Mouse (Mus musculus) limb, embryonic 10.5 days (tissue): ENCODE measurements around the gene Gcnt1. TPM values are rescaled to one million over a fixed set of nuclear protein-coding genes. Genes with fewer than 3 reads are reported as not detected.
A peak's percentile ranks its signal among the peaks of the same experiment; 100 is the strongest.

Source experiments
- DNase-seq: peaks from one replicate; pipeline ENCODE4 v3.0.0-alpha.2; 2017; ENCODE audit warnings: low spot score
- H3K27ac ChIP-seq: fragments of 300-500 bp; sonication (generic); 2 replicates; pipeline ENCODE4 v1.5.1; 2016; ENCODE audit warnings: mild to moderate bottlenecking
- H3K27me3 ChIP-seq: fragments of 300-500 bp; sonication (generic); 2 replicates; pipeline ENCODE4 v1.6.1; 2016; ENCODE audit warnings: low read depth, mild to moderate bottlenecking; ENCODE audit not compliant: poor library complexity, severe bottlenecking
- H3K36me3 ChIP-seq: fragments of 300-500 bp; sonication (generic); 2 replicates; pipeline ENCODE4 v1.6.1; 2016; ENCODE audit warnings: mild to moderate bottlenecking, moderate library complexity
- H3K4me1 ChIP-seq: fragments of 300-500 bp; sonication (generic); 2 replicates; pipeline ENCODE4 v1.6.1; 2016
- H3K4me3 ChIP-seq: fragments of 300-500 bp; sonication (generic); 2 replicates; pipeline ENCODE4 v1.5.1; 2016; ENCODE audit warnings: mild to moderate bottlenecking, moderate library complexity
- H3K9me3 ChIP-seq: fragments of 300-500 bp; sonication (generic); replicated peaks from 2 replicates; pipeline ENCODE4 v1.6.1; 2016; ENCODE audit warnings: mild to moderate bottlenecking
- WGBS: fragments of 180-500 bp; shearing (Covaris S2); methylation state at CpG from one replicate; pipeline ENCODE4 v1.1.7; 2016; 5-methylcytosine and 5-hydroxymethylcytosine counted together
- polyA plus RNA-seq: library from polyadenylated mRNA; unstranded; fragments of >200 nt; fragmentation: Nextera tagmentation; extraction: Ambion mirVana; gene quantifications from 2 replicates; pipeline ENCODE4 v1.2.1, GENCODE M21; 2016

The Gcnt1 gene
- polyA plus RNA-seq, 1 experiment from 2014 or later = 2.7 TPM

DNA sequence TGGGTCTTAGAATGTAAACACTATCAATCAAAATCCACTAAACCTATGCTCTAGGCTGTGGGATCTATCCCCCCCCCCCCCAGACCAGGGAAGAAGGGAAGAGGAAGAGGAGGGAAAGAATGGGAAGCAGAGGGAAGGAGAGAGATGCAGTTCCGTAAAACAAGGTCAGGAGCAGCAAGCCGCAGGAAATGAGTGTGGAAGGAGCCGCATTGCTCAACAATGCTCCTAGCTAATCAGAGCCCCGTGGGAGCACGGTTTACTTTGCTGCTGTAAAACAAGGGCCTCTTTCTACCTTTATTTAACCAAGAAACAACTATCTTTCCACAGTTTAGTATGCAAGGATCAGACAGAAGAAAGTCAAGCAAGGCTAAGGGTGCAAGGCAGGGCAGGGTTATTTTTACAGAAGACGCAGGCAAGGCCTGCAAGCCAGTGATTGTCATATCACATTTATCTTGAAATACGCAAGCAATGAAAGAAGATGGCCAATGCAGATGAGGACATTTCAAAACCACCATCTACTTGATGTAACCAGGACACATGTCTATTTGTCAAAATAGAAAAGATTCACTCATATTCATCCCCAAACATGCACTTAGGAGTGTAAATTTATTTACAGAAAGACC lies 35.5 kb downstream of the Gcnt1 start:
- Histone ChIP-seq H3K36me3 (no peaks in the 10 kb centered on the region), H3K4me3 (no peak overlapping the region), H3K9me3 (no peaks in the 10 kb centered on the region), H3K4me1 (peaks cover 3% of the 10 kb centered on the region; the same call in 1 of the 2 replicates), H3K27ac (no peak overlapping the region; the same call in 1 of the 2 replicates), H3K27me3 (no peaks in the 10 kb centered on the region)
- 81% methylated on average over 7 of the region's 7 CpGs for WGBS
- no peak for DNase-seq

- Histone ChIP-seq H3K27ac (no peak overlapping the region; the same call in 1 of the 2 replicates), H3K27me3 (no peaks in the 10 kb centered on the region), H3K4me1 (peaks cover 3% of the 10 kb centered on the region; the same call in 1 of the 2 replicates), H3K9me3 (no peaks in the 10 kb centered on the region), H3K36me3 (no peaks in the 10 kb centered on the region), H3K4me3 (no peak overlapping the region)
- WGBS = 79% methylated on average over 7 of the region's 7 CpGs
- no peak for DNase-seq
Measured at GRCm38 (mm10) chr19:17336646-17337045, 36.0 kb downstream of the Gcnt1 start.

DNA sequence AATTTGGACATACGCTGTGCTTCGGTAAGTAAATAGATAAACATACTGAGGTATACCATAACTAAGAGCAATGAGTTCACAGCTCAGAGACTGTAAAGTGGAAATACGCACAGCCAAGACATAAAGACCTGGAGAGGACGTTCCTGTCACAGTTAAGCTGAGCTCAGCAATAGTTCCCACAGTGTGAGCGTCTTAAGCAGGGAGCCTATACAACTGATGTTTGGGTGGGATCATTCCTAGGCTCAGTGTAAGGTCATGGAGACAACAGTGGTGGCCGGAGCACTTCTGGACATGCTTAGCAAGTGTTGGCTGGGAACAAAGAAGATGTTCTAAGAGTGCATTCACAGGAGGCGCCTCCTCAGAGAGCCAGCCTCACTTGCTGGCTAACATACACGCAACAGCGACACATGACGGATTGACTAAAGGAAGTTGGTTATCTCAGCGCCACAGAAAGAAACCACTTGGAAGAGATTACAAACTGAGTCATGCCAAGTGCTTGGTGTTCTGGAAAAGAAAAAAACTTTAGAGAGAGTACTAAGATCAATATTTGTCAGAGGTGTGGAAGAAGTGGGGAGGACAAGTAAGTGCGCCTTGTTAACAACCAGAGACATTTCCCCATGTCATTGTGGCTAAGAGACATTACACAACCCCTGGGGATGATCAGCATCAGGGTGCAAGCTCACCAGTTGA lies 37.9 kb downstream of the Gcnt1 start:
- peaks cover 3% of the 10 kb centered on the region; the same call in 1 of the 2 replicates for H3K4me1 ChIP-seq
- H3K36me3 ChIP-seq = no peaks in the 10 kb centered on the region
- H3K27me3 ChIP-seq = no peaks in the 10 kb centered on the region
- H3K27ac ChIP-seq = no peak overlapping the region
- 91% methylated on average over 12 of the region's 12 CpGs for WGBS
- no peak for DNase-seq
- no peaks in the 10 kb centered on the region for H3K9me3 ChIP-seq
- H3K4me3 ChIP-seq = no peak overlapping the region

DNA sequence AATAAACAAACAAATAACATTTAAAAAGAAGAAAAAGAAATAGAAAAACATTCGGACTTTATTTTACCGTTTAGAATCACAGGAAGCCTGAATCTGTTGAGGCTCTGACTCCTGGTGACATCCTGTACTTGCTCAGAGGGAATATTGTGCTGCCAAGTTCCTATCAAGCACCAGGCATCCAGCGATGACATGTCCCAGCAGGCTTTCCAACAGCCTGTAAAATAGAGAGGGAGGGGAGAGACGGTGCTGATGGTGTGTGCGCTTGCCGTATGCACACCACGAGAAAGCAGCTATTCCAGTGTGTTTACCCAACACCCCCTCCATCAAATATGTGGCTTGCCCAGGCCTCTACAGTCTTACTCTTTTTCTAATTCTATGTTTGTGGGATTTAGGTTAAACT lies 39.6 kb downstream of the Gcnt1 start:
- no peak overlapping the region for H3K27ac ChIP-seq
- 81% methylated on average over 7 of the region's 7 CpGs for WGBS
- H3K9me3 ChIP-seq = no peaks in the 10 kb centered on the region
- H3K4me1 ChIP-seq = peaks cover 3% of the 10 kb centered on the region; the same call in 1 of the 2 replicates
- DNase-seq = no peak
- H3K27me3 ChIP-seq = no peaks in the 10 kb centered on the region
- no peak overlapping the region for H3K4me3 ChIP-seq
- no peaks in the 10 kb centered on the region for H3K36me3 ChIP-seq

GRCm38 (mm10) chr19:17328916-17329315 lies 43.7 kb downstream of the Gcnt1 start:
- Histone ChIP-seq H3K4me1 (peaks cover 1% of the 10 kb centered on the region; the same call in 1 of the 2 replicates), H3K9me3 (no peaks in the 10 kb centered on the region), H3K27ac (no peak overlapping the region), H3K4me3 (no peak overlapping the region), H3K27me3 (no peaks in the 10 kb centered on the region), H3K36me3 (no peaks in the 10 kb centered on the region)
- WGBS = 96% methylated on average over 10 of the region's 10 CpGs
- DNase-seq = no peak

- no peak for DNase-seq
- 93% methylated on average over 6 of the region's 6 CpGs for WGBS
- Histone ChIP-seq H3K36me3 (no peaks in the 10 kb centered on the region), H3K4me1 (peaks cover 5% of the 10 kb centered on the region; the same call in 1 of the 2 replicates), H3K27me3 (no peaks in the 10 kb centered on the region), H3K9me3 (no peaks in the 10 kb centered on the region), H3K27ac (no peak overlapping the region), H3K4me3 (no peak overlapping the region)
Measured at GRCm38 (mm10) chr19:17327881-17328404, 44.7 kb downstream of the Gcnt1 start.

DNA sequence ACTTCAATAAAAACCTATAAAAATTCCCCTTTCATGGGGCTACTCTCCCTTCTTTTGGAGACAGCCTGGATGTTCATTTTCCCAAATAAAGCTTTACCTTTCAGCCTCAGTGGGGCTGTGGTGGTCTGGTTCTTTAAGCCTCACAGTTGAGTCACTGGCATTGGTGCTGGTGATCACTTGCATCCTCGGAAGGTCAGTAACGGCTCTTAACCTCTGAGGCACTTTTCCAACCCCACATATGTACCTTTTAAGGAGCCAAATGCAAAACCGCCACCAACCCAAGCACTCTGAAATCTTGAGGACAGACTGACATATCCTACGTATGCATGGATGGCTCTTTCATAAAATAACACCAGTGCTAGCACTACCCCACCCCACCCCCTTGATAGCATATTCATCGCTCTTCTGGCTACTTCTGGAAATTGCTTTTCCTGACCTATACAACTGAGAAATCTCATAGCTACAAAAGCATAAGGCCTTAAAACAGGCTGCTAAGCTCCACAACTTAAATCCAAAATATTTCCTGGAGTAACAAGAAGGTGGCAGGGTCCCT lies 48.9 kb downstream of the Gcnt1 start:
- Histone ChIP-seq H3K36me3 (no peaks in the 10 kb centered on the region), H3K4me3 (no peak overlapping the region), H3K27me3 (no peaks in the 10 kb centered on the region), H3K27ac (no peak overlapping the region), H3K9me3 (no peaks in the 10 kb centered on the region), H3K4me1 (peaks cover 5% of the 10 kb centered on the region; the same call in 1 of the 2 replicates)
- 72% methylated on average over 5 of the region's 5 CpGs for WGBS
- DNase-seq = no peak

GRCm38 (mm10) chr19:17323006-17323688 lies 49.5 kb downstream of the Gcnt1 start:
- Histone ChIP-seq H3K36me3 (no peaks in the 10 kb centered on the region), H3K4me1 (peaks cover 5% of the 10 kb centered on the region; the same call in 1 of the 2 replicates), H3K4me3 (no peak overlapping the region), H3K27me3 (no peaks in the 10 kb centered on the region), H3K27ac (no peak overlapping the region), H3K9me3 (no peaks in the 10 kb centered on the region)
- 86% methylated on average over 11 of the region's 11 CpGs for WGBS
- DNase-seq = no peak

DNA sequence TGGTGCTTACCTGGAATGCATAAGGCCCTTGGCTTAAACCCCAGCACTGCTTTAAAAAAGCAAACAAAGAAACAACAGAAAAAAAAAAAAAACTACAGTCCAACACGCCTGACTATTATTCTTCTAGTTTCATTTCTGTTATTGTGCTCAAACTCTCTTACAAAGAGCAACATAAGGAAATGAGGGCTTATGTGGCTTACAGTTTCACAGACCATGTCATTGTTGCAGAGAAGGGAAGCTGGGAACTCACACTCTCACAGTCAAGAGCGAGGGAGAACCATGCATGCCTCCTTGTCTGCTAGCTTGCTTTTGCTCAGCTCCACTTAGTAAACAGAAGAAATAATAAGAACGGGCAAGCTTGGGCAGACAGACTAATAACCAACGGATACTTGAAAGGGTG lies 52.9 kb downstream of the Gcnt1 start:
- WGBS = 87% methylated on average over 4 of the region's 4 CpGs
- Histone ChIP-seq H3K27ac (no peak overlapping the region), H3K27me3 (no peaks in the 10 kb centered on the region), H3K9me3 (no peaks in the 10 kb centered on the region), H3K4me3 (no peak overlapping the region), H3K4me1 (peaks cover 5% of the 10 kb centered on the region; the same call in 1 of the 2 replicates), H3K36me3 (no peaks in the 10 kb centered on the region)
- DNase-seq = no peak

- no peaks in the 10 kb centered on the region for H3K27me3 ChIP-seq
- peak overlapping the region; percentile 26; the same call in 1 of the 2 replicates for H3K27ac ChIP-seq
- peaks cover 2% of the 10 kb centered on the region; the same call in 1 of the 2 replicates for H3K4me1 ChIP-seq
- no peak overlapping the region for H3K4me3 ChIP-seq
- no peaks in the 10 kb centered on the region for H3K9me3 ChIP-seq
- no peaks in the 10 kb centered on the region for H3K36me3 ChIP-seq
- 15% methylated on average over 3 of the region's 3 CpGs for WGBS
- no peak for DNase-seq
Measured at GRCm38 (mm10) chr19:17318733-17319132, 53.9 kb downstream of the Gcnt1 start.

DNA sequence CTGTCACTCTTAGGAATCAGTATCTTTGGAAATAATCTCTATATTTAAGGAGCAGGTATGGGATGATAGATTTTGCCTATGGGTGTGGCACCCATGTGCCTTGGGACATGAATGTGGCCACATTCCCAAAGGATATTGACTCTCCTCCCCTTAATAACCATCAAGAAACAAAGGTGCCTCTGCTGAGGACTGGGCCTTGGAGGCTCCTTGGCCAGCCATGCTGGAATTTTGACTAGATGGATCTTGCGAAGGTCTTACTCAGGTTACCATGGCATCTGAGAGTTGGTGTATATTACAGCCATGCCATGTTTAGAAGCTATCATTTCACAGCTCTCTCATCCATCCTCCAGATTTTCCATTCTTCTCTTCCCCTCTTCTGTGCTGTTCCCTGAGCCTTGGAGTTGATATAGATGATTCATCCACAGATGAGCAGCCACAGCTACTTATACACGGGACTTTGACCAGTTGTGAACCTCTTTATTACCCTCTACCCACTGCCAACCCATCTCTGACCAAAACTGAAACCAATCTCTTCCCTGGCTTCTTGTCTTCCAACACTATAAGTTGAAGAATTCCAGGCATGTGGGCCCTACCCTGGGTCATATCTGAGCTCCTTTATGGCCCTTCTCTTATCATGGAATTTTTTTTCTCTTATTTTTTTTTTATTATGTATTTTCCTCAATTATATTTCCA lies 56.2 kb downstream of the Gcnt1 start:
- H3K4me3 ChIP-seq = no peak overlapping the region
- no peak overlapping the region for H3K27ac ChIP-seq
- WGBS = 87% methylated on average over 2 of the region's 2 CpGs
- H3K4me1 ChIP-seq = no peaks in the 10 kb centered on the region
- no peak for DNase-seq
- no peaks in the 10 kb centered on the region for H3K36me3 ChIP-seq
- H3K9me3 ChIP-seq = no peaks in the 10 kb centered on the region
- no peaks in the 10 kb centered on the region for H3K27me3 ChIP-seq

GRCm38 (mm10) chr19:17314451-17314850 lies 58.2 kb downstream of the Gcnt1 start:
- 79% methylated on average over 2 of the region's 2 CpGs for WGBS
- Histone ChIP-seq H3K36me3 (no peaks in the 10 kb centered on the region), H3K4me3 (no peak overlapping the region), H3K9me3 (no peaks in the 10 kb centered on the region), H3K4me1 (no peaks in the 10 kb centered on the region), H3K27me3 (no peaks in the 10 kb centered on the region), H3K27ac (no peak overlapping the region)
- DNase-seq = no peak
